Mouse (Mus musculus) brain, adult 10 weeks (tissue): ENCODE measurements around the gene Gm21454. TPM values are rescaled to one million over a fixed set of nuclear protein-coding genes. Genes with fewer than 3 reads are reported as not detected.

Experiments used
- polyA plus RNA-seq: library from polyadenylated mRNA; stranded (reverse); fragments of 350-450 nt; fragmentation: Illumina TruSeq; extraction: RNeasy Lipid Tissue Mini Kit (QIAGEN cat#74804); gene quantifications from one replicate; pipeline ENCODE4 v1.2.3, GENCODE M21; 2015; ENCODE audit warnings: low read depth, low replicate concordance

Gm21454 gene
- polyA plus RNA-seq, result not detected

DNA sequence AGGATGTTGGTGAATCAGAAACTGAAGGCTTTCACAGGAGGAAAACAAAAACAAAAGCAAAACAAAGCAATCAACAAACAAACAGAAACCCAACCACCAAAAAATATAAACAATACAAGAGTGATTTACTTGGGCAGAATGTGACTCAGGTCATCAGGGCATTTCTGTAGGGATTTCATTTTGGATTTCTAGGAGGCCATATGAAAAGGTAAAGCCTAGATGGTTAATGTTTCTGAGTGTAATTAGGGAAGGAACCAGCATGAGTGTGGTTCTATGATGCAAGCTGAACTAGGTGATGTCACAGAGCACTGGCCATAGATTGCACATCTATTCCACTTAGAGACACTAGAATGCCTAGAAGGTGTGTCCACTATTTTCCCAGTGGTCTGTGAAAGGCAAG lies at the start of gene Gm21454, which contains the start of gene Gm21440:
Gm21454 (plus strand) TSS at position 352 of the 400 bp plus-strand sequence.
Gm21440 (plus strand) TSS at position 301 of the 400 bp plus-strand sequence.

DNA sequence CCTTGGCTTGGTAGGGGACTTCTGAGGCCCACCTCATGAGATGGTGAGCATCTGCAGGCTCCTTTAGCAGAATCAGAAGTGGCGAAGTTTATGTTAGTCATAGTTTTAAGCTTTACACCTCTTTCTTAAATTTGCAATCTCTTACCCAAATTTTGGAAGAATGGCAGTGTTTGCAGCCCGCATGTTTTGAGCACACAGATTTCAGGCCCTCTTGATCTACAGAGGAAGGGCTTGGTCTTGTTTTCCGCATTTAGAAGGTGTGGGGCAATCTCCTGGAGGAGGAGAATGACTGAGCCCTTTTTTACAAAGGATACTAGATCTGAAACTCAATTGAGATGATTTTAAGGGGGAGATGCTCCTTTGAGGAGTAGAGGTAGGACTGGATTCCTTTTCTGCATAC lies 28.4 kb upstream of the Gm21454 start, which contains the start of gene Gm21828:
Gm21828 (minus strand) TSS at position 101 of the 400 bp plus-strand sequence.

DNA sequence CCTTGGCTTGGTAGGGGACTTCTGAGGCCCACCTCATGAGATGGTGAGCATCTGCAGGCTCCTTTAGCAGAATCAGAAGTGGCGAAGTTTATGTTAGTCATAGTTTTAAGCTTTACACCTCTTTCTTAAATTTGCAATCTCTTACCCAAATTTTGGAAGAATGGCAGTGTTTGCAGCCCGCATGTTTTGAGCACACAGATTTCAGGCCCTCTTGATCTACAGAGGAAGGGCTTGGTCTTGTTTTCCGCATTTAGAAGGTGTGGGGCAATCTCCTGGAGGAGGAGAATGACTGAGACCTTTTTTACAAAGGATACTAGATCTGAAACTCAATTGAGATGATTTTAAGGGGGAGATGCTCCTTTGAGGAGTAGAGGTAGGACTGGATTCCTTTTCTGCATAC lies 96.7 kb downstream of the Gm21454 start, which contains the start of gene Gm21725:
Gm21725 (minus strand) TSS at position 101 of the 400 bp plus-strand sequence.

Other genes with a start within 250 kb of the Gm21454 start
- gene Gm20807, start 209.6 kb upstream of the Gm21454 start, polyA plus RNA-seq, result not detected
- gene Gm21891, start 119.0 kb upstream of the Gm21454 start, polyA plus RNA-seq, result not detected
- not detected for gene Gm21425, start 90.5 kb upstream of the Gm21454 start, polyA plus RNA-seq
- not detected for gene Gm21828, start 28.5 kb upstream of the Gm21454 start, polyA plus RNA-seq
- not detected for gene Gm21440, start 51 bp upstream of the Gm21454 start, polyA plus RNA-seq
- gene Gm21725, start 96.6 kb downstream of the Gm21454 start, polyA plus RNA-seq, result not detected
- gene Gm21866, start 213.1 kb downstream of the Gm21454 start, polyA plus RNA-seq, result not detected
- gene Gm20773, start 241.6 kb downstream of the Gm21454 start, polyA plus RNA-seq, result not detected